Mouse (Mus musculus) heart, postnatal 0 days (tissue): ENCODE results near the gene Flnb.

Experiments used
- CTCF ChIP-seq: IDR thresholded peaks from 2 replicates; pipeline ENCODE4 v1.5.1; 2016; ENCODE audit warnings: antibody characterized with exemption, control low read depth, low read depth
- EP300 ChIP-seq: IDR thresholded peaks from 2 replicates; pipeline ENCODE4 v1.6.1; 2016; ENCODE audit warnings: antibody characterized with exemption, low read depth

DNA sequence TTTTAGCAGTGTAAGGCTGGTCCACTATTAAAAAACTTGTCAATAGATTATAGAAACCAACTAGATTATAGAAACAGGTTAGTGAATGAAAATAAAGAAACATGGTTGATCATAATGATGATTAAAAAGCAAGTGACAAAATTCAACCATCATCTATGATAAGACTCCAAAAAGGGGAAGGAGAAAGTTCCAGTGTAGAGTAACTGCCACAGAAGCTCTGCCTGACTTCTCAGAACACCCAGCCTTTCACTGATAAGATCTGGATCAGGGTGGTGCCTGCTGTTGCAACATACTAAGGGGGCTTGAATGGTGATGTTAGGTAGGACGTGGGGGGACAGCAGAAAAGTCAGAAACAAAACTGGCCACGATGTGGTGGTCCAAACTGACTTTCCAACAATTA lies 60.2 kb downstream of the Flnb start:
- TF ChIP-seq EP300 (no peak), CTCF (no peak)
